Mouse (Mus musculus) erythroblast, embryonic 14.5 days (primary cell): ENCODE data around the gene Tnnc2.

Experiments
- GATA1 ChIP-seq: IDR thresholded peaks from 2 replicates; pipeline ENCODE4 v1.6.1; 2012; ENCODE audit warnings: low read length, inconsistent platforms, mixed read lengths
- TAL1 ChIP-seq: IDR thresholded peaks from 3 replicates; pipeline ENCODE4 v1.6.1; 2012; ENCODE audit warnings: low read length, inconsistent platforms, mixed read lengths

DNA sequence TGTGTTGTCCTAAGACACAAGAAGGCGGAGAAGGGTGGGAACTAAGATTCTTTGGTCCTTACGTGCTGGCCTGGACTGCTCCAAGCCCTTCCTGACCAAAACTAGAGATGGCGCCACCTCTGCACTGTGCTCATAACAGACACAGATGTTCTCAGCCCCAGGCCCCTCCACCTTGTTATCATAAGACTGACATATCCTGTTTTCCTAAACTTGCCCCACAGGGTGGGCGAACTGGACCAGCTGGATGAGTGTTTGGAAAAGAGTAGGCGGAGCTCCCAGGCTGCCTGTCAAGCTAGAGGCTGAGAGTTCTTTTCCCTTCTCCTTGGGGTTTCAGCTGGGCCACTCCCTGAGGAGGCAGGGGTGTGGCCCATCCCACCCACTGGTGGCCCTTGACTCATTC lies 37.9 kb upstream of the Tnnc2 start:
- TF ChIP-seq TAL1 (no peak), GATA1 (no peak)
